Mouse (Mus musculus): ENCODE measurements around the gene Larp4b.

The Larp4b gene

DNA sequence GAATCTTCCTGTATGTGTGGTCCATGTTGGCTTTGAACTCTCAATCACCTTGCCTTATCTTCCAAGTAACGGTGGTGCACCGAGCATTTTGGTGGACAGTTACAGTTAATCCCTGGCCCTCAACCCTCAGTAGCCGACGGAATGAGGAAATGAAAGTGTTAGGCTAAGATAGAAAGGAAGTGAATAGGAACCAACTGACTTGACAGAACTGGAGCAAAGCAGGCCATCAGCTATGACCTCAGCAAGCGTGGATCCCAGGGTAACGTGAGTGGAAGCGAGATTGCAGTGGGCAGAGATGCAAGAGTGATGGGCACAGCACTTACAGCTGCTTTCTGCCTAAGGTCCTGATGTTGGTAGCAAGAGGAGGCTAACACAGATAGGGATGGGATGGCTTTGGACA, 31.5 kb downstream of the Larp4b start:
- peak in 1 of 2 experiments; percentile 7 for DNase-seq

DNA sequence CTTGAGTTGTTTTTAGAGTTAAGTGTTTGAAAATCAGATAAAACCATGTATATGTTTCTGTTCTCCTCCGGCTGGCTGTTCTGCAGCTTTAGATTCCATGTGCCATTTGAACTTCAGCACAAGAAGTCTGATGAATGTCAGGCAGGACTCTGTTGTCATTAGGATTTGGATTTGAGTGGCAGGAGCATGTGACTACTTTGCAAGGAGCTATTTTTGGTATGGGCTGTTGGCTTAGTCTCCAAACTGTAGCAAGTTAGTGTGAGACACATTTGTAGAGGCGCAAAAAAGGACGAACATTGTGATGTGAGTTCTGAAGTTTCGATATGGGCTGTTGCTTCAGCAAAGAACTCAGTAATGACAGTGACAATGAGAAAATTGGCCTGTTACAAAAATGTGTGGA, 34.0 kb downstream of the Larp4b start:
- DNase-seq: no peak

DNA sequence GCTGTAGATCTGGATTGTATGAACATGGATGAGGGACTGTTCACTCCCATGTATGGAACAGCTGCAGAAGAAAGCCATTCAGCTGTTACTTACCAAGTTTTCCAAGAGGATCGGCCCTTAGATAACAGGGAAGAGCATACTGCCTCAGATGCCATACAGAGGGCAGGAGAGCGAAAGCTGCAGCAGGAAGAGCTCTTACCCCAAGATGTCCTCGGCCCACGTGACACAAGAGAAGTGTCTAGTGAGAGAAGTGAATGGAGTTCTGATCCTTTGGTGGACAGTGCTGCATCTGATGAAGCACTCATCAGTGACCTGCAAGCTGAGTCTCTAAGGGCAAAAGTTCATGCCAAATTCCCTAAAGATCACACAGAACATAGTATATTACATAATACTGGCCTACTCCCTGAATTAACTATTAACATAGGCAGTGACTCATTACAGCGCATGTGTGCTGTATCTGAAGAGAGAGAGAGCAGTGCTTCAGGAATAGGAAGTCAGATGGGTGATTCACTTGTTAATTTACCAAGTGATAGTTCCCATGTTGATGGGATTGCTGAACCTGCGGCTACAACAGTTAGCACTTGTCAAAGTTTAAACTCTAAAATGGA, 35.1 kb downstream of the Larp4b start:
- no peak for DNase-seq

DNA sequence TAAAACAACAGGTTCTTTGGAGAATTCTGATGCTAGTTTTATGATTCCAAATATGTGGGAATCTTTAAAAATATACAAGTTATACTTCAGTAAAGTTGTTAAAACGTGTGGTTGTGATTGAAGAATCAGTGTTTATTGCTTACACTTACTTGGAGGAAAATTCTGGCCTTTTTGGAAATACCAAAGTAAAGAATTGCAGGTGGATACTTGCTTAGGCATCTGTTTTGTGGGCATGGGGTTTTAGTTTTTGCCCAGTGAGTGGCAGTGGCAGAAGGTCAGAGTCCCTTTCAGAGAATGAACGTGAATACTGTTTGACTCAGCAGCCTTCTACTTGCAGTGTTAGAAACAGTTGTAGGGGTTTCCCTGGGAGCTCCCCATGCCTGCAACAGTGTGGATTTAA, 40.7 kb downstream of the Larp4b start:
- no peak for DNase-seq

DNA sequence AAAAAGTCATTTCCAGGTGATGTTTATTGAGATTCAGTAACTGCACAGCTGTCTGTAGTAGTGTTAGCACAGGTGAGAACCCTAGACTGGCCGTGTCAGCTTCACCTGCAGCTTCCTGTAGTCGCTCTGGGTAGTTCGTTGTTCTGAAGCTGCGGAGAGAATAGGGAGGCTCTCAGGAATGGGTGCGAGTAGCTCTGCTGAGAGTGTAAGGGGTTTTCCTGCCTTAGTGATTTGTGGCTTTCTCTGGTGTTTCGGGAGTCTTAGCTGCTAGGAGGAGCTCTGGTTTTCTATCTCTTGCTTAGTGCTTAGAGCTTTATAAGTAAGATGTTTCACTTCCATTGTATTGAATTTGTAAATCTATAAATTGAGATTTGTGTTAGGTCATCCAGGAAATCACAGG, 42.4 kb downstream of the Larp4b start:
- no peak for DNase-seq

DNA sequence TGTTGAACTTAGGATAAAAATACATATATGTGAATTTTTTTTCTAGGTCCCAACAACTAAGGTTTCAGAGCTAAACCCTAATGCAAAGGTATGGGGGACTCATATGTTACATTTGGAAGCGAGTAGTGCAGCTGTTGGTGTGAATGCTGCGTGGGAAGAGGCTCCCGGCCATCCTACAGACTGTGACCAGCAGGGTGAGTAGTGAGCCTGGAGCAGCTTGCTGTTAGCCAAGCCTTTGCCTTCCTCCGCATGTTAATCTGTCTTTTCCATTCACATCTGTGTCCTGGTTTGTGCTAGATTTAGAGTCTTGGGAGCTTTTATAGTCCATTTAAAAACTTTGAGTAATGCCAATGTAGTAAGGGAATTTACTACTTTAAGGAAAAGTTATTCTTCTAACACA, 43.1 kb downstream of the Larp4b start:
- DNase-seq: no peak

DNA sequence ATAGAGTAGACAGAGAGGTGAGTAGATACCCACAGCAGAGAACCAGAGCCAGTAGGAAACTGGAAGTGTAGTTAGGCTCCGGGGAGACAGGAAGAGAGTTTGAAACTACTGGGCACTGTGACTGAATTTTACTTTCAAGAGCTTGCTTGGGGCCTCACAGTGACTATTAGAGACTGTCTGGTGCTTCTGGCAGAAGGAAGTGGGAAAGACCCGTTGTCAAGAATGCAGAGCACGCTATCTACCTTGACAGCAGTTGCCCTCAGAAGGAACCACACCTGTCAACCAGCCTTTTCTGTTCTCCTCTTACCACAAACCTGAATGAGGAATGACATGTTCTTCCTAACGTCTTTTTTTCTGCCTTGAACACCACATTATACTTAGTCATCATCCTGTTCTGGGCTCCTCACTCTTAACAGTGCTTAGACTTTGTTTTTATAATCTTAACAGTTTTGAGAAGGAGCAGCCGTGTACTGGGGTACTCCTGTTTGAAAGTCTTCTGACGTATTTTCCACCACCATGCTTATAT, 45.8 kb downstream of the Larp4b start:
- DNase-seq: no peak

DNA sequence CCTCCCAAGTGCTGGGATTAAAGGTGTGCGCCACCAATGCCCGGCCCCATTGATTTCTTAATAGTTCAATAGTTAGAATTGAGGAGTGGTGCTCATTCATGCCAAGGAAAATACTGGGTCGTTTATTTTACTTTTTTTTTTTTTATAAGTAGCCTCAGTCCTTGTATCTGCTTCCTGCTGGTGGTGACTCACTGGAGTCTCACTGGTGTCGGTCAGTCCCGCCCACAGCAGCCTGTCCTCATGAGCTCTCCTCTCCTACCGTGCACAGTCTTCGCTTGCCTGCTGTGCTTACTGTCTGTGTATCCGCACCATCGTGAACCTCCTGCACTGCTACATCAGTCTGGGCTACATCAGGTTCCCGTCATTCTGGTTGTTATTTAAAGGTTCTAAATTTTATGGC, 46.5 kb downstream of the Larp4b start:
- no peak for DNase-seq

DNA sequence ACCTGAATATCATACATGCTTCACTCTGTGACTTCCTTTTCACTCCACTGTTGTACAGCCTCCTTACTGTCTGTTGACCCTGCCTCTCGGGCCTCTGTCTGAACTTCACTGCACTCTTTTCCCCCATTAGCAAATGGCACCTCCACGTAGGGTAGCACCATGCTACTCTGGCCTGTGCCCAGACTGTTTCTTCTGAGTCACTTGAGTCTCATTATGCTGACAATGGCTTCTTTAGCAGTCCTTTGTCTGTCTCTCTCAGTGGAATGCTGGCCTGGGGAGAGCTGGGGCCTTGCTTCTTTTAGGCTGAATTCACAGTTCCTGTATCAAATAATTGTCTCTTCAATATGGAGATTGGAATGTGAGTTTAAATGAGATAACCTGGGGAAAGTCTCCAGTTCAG, 48.7 kb downstream of the Larp4b start:
- no peak for DNase-seq

DNA sequence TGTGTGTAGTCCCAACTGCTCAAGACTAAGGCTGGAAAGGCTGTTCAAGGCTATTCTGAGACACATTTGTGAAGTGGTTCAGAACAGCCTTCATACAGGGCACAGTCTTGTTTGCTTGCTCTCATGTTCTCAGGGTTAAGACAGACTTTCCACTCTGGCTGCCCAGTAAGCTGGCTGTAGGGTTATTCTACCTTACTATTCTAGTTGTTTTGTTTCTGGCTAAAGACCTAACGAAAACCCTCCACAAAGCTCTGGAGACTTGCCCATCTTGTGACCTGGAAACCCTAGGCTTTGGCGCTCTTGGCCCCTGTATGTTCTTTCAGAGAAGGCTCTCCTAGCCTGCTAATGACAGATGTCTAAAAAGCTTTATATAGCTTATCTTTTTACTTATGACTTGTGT, 55.1 kb downstream of the Larp4b start:
- DNase-seq: no peak

DNA sequence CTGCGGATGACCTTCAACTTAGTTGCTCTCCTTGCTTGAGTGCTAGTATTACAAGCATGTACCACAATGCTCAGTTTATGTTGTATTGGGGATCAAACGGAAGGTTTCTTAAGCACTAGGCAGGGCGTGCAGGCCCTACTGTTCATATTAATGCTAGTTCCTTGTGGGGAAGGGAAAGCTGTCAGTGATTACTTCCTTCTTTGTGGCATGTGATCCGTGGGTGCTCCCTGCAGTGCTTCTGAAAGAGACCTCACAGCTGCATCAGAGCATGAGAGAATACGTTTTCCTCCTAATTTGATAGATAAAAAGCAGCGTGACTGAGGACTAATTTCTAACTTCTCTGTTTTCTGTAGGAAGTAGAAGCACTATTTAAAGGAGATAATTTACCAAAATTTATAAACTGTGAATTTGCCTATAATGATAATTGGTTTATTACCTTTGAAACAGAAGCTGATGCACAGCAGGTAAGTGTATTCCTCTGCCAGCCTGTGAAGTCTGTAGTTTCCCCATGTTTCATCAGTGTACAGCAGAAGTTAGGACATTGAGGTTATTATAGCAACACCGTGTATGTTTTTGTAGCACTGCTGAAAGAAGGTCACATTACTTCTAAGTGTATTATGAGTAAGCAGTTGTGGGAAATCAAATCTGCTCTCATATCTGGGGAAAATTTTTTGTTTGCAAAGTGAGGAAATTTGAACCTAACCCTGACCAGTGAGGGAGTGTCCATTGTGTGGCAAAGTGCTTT, 56.0 kb downstream of the Larp4b start:
- DNase-seq: no peak

DNA sequence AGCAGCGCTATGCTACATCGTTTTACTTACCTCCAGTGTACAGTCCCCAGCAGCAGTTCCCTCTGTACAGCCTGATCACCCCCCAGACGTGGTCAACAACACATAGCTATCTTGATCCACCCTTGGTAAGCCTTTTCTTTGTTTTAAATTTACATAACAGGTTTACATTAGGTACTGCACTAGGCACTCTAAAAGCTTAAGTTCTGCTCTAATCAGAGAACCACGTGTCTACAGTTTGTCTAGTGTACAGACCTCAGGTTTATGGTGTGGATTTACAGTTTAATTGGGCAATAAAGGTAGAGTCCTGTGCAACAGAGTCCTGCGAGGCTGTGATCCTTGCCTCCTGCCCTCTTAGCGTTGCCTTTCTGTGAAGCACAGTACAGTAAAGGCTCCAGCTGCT, 57.4 kb downstream of the Larp4b start:
- DNase-seq: no peak

DNA sequence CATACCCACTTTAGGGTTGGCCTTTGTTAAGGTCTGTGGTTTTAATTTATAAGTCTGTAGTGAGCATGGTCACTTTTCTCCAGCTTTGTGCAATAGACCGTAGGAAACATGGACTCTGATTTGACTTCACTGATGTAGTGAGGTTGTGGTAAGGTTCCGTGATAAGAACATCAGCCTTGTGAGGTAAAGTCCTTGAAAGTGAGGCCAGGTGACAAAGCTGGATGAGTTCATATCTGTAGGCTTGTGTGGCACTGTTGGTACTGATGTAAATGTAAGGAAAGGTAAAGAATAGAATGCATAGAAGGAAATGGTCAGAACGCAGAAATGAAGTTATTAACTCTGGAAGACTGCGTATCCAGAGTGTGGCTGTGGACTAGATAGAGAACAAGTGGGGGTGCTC, 57.9 kb downstream of the Larp4b start:
- no peak for DNase-seq

DNA sequence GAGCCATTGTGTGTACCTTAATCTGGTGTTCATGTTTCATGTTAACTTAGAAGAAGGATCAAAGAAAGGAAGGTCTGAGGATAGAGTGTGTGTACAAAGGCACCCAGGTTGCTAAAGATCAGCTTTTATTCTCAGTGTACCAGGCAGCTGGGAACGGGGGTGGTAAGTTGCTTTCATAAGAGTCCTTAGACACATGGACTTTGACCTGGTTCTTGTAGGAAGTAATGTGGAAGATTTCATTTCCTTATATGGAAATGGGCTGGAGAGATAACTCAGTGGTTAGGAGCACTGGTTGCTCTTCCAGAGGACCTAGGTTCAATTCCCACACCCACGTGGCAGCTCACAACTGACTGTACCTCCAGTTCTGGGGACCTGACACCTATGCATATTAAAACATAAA, 58.6 kb downstream of the Larp4b start:
- no peak for DNase-seq

DNA sequence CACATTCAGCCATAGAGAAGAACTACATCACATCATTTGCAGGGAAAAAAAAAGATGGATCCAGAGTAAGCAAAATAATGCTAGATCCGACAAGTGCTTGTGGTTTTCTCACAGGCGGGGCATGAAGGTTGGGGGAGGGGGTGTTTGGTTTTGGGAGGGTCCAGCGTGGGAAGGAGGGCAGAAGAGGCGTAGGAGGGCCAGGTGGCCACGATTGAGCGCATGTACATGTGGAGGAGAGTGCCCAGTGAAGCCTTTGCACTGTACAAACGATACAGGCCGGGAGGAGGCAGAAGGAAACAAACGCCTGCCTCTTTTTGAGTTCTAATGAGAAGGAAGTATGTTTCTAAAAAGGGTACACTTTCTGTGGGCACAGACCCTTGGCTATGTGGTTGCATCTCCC, 60.1 kb downstream of the Larp4b start:
- DNase-seq: no peak

DNA sequence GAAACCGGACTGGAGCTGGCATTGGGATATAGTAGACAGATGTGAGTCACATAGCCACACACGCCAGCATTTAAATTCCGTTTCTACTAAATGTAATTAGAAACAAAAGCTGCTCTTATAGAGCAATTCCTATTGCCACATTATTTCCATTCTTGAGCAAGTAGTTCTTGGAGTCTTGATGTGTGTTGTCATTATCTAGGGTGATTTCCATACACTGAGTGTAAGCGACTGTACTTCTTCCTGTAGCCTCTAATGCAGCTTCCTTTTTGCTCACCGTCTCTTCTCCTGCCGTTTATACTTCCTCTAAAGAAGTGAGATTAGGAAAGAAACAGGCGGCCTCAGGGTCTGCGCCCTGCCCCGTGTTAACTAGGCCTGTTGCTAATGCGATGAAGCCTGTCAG, 65.6 kb downstream of the Larp4b start:
- no peak for DNase-seq

DNA sequence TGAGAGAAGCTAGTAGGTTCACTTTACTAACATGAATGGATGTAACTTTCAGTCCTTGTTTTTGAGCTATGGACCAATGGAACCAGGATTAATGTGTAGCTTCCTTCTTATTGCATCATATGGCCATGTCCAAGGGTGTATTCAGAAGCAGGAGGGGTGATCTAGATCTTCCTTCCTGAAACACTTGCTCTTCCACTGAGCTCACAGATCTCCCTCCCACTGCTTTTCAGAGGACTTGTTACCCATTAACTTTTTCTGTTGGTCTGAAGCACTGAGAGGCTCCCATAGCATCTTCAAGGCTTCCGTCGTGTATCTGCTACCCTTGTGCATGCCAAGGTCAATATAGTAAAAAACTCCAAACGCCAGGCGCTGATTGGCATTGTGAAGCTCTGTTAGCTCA, 69.2 kb downstream of the Larp4b start:
- DNase-seq: no peak

DNA sequence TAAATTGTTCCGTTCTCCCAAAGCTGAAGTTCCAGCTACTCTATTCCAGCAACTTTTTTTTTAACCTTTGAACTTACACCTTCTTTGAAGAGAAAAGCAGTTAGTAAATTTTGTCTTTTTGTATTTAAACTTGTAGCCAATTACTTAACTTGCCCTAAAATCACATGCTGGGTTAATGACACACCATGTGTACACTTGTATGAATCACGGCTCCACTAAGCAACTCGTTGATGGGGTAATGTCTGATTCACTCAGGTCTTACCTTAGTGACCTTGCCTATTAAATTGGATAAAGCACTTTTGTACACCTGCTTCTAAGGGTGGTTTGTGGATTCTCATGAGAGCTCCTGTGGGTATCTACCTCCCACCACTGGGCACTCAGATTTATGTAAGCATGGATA, 74.2 kb downstream of the Larp4b start:
- no peak for DNase-seq

DNA sequence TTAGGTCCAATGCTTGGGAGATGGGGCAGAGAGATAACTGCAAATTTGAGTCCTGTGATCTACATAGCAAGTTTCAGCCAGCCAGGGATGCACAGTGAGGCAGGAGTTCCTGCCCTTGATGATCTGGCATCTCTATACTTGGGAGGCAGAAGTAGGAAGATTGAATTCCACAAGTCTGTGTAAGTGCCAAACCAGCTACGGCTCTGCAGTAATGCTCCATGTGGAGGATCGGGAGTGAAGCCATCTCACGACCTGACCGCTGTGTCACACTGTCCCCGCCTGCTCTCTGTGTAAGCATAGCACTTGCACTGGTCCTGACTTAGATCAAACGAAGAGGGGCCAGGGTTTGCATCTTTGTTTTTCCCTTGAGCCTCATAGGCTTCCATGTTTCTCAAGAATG, 75.9 kb downstream of the Larp4b start:
- no peak for DNase-seq

DNA sequence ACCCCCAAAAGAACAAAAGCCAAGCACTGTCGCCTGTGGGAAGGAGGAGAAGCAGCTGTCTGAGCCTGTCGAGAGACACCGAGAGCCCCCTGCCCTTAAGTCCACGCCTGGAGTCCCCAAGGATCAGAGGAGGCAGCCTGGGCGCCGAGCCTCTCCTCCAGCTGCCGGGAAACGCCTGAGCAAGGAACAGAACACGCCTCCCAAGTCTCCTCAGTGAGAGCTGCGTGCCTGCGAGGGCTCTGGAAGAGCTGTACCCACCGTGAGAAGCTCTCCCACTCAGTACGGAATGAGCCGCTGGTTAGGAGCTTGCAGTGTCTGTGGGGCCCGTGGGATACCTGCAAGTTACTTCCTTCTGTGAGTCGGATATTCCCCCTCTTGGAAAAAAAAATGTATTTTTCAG, 77.0 kb downstream of the Larp4b start:
- no peak for DNase-seq

DNA sequence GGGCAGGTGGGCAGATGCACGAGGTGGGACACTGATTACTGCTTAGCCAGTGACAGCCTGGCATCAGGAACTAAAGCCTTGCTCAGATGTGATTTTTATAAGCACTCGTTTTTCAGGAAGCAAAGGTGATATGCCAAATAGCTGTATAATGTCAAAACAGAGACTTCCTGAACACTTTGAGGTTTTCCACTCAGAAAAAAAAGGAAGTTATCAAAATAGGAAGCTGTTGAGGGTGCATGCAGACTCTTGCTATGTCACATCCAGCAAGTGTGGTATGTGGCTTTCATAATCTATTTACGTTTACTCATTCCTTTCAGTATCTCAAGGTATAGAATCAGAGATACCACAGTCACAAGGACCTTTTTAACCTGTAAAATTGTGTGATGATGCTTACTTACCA, 79.7 kb downstream of the Larp4b start:
- no peak for DNase-seq

DNA sequence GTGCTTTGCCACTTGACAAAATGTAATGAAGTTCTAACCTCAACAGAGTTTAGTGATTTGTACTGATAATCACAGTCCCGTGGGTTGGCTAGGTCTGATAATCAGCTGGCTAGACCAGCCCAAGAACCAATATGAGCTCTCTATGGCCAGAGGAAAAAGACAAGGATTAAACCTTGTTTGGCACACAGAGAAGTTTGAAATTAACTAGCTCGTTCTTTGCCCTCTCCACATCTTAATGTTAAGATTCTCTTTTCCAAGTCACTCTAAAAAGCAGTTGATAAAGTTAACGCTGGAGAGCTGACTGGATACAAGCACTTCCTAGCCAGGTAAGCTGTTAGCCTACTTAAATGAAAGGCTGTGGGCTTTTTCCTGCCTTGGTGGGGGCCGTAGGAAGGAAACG, 81.5 kb downstream of the Larp4b start:
- no peak for DNase-seq

DNA sequence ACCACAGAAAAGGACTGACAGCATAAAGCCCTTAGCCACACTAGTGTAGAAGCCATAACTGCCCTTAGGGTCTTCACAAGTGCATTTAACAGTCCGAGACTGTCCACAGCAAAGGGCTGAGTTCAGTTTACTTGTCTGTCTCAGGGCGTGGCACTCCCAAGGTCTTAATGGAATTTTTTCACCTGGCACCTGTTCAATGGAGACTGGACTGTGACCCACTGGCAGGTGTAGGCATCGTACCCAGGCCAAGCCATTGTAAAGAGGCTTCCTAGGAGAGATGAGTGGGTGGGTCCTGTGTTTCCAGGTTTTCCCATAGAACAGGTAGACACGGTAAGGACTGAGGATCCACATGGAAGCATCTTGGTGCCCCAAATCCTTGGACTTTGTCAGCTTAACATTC, 84.6 kb downstream of the Larp4b start:
- DNase-seq: no peak

DNA sequence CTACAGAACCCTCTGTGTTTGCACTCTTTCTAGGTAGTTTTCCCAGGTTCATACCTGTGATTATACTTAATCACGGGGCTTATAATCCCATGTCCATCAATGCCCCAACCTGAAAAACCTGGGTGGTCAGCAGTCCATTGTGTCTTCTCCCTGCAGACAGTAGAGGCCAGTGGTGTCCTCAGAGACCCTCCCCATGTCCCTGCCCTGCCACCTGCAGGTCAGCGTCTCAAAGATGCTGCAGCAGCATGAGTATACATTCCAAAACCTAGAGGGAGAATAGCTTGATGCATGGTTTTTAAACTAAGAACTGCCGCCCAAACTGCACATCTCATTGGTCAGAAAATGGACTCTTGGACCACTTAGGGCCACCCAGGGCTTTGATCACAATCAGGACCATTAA, 85.0 kb downstream of the Larp4b start:
- no peak for DNase-seq

DNA sequence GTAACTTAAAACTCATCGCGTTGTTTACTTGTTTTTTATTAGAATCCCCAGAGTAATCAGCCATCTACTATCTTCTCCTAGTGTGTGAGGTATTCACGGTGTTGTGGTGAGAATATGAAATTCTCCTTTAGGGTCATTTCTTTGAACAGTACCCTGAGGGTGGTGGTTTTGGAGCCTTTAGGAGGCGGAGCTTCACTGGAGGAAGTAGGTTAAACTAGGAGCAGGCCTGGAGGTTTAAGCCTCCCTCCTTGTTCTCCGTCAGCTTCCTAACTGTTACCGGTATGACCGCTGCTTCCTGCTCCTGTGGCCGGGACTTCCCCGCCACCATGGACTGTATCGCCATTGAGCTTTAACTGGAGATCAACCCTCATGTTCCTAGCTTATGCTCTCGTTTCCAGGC, 86.5 kb downstream of the Larp4b start:
- peak in 1 of 2 experiments; percentile 9 for DNase-seq

All from spleen, adult 18-20 months (tissue).